Mouse (Mus musculus): ENCODE data around the gene Lgals9.

The Lgals9 gene

GRCm38 (mm10) chr11:78984483-78985177 lies at the start of gene Lgals9:
Lgals9 (minus strand) TSS chr11:78984946.
- 66% methylated on average over 10 of the region's 10 CpGs for WGBS

DNA sequence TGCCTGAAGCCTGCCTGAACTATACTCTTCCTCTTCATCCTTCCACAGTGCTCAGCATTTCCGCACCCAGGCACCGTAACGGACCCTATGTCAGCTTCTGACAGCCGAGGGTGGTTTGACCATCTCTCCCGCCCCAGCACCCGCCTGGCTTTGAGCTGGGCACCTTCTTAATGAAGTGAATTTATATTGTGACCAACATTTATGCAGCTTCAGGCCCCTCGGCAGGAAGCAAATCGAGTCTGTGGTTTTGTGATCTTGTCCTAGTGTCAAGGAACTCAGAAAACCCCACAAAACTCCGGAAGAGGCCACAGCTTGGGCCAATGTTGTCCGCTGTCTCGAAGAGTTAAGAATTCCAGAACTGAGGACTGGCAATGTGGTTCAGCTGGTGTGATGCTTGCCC lies 48.9 kb upstream of the Lgals9 start:
- WGBS = 91% methylated on average over 11 of the region's 11 CpGs

DNA sequence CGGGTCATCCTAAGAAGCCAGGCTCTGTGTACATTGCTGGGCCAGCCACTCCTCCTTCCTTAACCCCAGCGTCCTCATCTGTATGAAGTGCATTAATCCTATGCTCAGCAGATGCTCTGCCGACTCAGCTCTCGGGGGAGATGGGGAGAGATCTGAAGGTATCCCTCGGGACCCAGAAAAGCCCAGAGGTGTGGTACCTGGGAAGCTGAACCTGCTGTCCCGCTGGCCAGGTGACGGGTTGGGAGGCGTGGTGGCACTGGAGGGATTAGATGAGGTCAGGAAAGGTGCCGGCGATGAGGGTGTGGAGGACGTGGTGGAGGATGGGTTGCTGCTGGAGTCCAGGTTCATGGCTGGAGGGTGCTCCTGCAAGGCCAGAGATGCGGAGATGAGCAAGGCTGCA lies 48.3 kb upstream of the Lgals9 start:
- WGBS = 88% methylated on average over 12 of the region's 12 CpGs

DNA sequence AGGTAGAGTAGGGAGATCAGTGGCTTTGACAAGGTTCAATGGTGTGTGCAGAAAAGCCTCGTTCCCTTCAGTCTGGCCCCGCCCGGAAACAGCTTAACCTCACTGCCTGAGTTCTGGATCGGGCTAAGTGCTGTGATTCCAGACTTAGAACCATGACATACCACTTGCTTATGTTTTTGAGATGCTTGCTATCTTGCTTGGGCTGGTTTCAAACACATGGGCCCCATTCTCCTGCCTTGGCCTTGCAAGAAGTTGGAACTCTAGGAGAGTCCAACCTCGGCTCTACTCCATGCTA lies 46.7 kb upstream of the Lgals9 start:
- WGBS = 75% methylated on average over 5 of the region's 5 CpGs

GRCm38 (mm10) chr11:79030570-79031451 lies 46.1 kb upstream of the Lgals9 start:
- WGBS = 48% methylated on average over 19 of the region's 19 CpGs

- 71% methylated on average over 6 of the region's 6 CpGs for WGBS
These were observed 39.0 kb upstream of the Lgals9 start for GRCm38 (mm10) chr11:79023751-79024150.

GRCm38 (mm10) chr11:79023342-79023741 lies 38.6 kb upstream of the Lgals9 start:
- 53% methylated on average over 7 of the region's 7 CpGs for WGBS

GRCm38 (mm10) chr11:79022836-79023235 lies 38.1 kb upstream of the Lgals9 start:
- WGBS = 72% methylated on average over 4 of the region's 4 CpGs

DNA sequence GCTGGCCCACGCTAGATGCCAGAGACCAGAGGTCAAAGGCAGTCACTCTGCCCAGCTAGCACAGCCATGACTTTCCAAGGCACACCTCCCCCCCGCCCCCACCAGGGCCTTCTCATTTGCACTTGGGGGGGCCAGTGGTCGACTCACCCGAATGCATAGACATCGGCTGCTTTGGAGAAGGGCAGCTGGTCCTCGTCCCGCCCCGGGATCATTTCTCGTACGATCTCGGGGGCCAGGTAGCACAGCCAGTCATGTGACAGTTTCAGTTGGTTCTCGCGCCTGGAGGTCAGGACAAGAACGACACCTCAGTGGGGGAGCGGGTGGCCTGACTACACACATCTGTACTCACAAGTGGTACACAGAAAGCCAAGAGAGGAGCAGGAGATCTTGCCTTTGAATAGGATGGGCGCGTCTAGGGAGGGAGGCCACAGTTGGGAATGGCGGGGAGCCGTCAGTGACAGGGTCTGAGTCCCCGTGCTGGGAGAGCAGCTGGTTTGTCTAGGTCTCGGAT lies 35.8 kb upstream of the Lgals9 start:
- 87% methylated on average over 21 of the region's 21 CpGs for WGBS

- WGBS = 70% methylated on average over 17 of the region's 17 CpGs
These were observed 35.2 kb upstream of the Lgals9 start for GRCm38 (mm10) chr11:79019839-79020534.

- 52% methylated on average over 11 of the region's 11 CpGs for WGBS
These were observed 34.4 kb upstream of the Lgals9 start for GRCm38 (mm10) chr11:79018954-79019704.

DNA sequence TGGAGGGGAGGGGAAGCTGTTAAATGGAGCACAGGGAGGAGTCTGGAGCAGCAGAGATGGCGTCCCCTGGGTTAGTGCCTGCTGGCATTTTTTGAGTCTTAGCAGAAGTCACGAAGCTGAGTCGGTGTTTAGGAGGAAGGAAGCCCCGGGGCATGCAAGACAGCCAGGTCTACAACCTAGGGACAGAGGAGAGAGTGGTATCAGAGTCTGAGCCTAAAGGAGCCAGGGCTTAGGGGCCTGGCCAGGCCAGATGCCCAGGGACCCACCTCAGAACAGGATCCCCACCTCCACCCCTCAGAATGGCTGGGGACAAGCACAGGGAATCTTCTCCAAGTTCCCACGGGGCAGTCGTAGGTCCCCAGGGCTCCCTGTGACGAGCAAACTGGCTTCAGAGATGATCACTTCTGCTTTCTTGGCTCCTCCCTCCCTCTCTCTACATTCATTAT lies 32.4 kb upstream of the Lgals9 start:
- 76% methylated on average over 7 of the region's 7 CpGs for WGBS

- WGBS = 60% methylated on average over 12 of the region's 12 CpGs
These were observed 31.5 kb upstream of the Lgals9 start for GRCm38 (mm10) chr11:79016236-79016635.

DNA sequence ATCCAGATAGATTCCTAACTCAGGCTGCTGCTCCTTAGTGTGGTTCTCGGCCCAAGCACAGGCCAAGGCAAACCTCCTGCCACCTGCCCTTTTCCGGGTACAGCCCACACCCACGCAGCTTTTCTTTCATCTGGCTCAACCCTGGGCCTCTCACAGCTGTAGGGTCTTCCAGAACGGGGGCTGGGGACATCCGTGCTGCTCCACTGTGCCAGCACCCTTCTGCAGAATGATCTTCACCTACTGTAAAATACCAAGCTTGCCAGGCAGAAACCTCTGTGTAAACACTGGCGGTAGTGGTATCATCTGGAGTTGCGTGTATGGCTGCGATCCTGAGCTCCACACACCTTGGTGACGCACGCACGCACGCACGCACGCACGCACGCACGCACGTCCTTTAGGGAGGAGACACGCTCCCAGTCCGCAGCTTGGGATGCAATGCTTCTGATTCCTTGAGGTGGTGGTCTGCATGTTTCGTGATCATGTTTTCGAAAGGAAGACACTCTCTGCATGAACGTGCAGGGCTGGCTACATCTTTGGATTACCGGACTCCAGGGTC lies 31.0 kb upstream of the Lgals9 start:
- 91% methylated on average over 24 of the region's 24 CpGs for WGBS

DNA sequence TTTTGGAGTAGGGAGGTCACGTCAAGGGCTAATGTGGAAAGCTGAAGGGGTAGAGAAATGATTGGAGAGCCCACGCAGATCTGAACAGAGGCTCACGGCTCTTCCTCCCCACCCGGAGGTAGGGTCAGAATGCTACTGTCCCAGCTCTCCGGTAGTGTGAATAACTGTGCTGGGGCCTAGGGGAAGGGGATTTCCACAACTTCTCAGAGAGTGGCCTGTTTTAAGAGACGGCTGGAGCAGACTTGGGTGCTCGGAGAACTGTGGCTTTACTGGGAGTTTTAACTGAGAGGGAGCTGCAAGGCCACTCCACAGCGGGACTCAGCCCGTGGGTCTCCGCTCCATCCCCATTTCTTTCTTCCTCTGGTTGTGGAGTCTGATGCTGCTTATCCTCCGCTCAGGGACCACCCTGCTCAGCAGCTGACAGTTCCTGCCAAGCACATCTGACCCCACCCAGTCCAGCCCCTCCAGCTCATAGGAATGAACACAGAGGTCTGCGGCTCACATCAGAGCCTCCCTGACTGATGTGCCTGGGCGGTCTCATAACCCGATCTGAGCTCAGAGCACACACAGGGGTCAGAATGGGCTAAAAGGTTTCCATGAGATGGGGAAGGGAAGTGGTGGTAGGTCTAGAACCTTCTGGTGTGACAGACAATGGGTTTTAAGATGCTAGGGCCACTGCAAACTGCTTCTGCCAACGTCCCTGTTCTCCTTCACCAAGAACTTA lies 30.0 kb upstream of the Lgals9 start:
- 87% methylated on average over 15 of the region's 15 CpGs for WGBS

DNA sequence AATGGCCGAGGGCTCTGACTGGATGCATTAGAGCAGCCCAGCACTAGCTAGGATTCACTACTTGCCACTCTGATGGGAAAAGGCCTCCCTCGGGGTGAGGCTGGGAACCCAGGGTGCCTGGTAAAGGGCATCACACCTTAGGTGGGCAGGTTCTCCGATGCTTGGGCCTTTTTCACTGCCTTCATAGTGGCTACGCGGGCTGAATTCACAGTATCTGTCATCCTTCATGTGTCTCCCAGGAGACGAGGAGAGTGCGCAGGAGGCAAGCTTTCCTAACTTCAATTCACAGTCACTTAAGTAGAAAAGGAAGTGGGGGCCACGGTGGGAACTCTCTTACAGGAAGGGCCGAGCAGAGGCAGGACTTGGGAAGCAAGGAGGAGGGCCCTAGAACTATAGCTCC lies 29.1 kb upstream of the Lgals9 start:
- WGBS = 57% methylated on average over 9 of the region's 9 CpGs

DNA sequence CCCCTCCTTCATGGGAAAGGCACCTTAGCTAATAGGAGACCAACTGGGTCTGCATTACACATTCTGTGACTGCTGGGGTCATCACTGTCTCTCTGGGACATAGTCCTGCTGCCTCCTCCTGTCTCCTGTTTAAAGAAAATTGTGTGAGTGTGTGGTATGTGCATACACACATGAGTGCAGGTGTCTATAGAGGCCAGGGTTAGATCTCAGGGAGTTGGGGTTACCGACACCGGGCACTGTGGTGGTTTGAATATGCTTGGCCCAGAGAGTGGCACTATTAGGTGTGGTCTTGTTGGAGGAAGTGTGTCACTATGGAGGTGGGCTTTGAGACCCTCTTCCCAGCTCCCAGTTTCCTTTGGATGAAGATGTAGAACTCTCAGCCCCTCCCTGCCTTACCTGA lies 27.8 kb upstream of the Lgals9 start:
- 98% methylated on average over 2 of the region's 2 CpGs for WGBS

DNA sequence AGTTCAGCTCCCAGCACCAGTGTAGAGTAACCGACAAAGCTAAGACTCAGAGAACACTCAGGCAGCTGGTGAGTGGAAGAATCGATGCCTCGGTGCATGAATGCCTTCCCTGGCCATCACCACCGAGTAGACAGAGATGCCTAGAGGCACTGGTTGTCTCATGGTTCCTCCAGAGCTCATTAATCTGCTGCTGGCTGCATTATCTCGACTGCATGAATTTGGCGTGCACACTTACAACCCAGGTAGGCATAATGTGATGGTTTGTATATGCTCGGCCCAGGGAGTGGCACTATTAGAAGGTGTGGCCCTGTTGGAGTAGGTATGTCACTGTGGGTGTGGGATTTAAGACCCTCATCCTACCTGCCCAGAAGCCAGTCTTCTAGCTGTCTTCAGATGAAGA lies 24.1 kb upstream of the Lgals9 start:
- 78% methylated on average over 7 of the region's 7 CpGs for WGBS

DNA sequence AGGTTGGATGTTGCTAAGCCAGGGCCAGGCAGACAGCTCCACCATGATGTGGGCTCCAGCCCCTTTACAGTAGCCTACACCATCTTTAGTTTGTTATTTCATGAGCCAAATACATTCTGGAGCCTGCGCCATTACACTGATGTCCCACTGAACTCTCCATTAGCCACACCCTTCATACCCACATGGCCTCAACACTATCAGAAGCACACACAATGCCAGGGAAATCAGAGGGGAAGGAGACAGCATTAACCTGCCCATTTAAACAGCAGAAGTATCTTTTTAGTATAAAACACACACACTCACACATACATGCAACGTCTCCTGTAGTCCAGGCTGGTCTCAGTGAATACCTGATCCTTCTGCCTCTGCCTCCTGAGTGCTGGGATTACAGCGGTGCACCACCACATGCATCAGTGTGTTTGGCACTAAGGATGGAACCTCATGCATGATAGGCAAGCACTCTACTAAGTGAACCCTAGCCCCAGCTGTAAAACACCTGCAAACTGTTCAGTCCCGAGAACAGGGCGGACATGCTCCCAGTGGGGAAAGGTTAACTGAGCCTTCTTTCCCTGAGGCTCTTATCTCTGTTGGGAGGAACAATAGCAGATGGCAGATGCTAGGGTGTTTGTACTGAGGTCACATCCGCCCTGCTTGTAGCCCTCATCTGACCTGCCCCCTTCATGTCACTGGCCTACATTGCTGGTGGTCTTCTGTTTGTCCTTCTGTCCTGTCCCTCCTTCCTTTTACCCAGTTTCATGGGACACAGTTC lies 23.4 kb upstream of the Lgals9 start:
- 89% methylated on average over 6 of the region's 6 CpGs for WGBS

- 86% methylated on average over 3 of the region's 3 CpGs for WGBS
These were observed 22.6 kb upstream of the Lgals9 start for GRCm38 (mm10) chr11:79007356-79007755.
